Mouse (Mus musculus) ES-E14 (cell line): Measurements from ENCODE around the gene Ccdc169. TPM values are rescaled to one million over a fixed set of nuclear protein-coding genes. Genes with fewer than 3 reads are reported as not detected.

Source experiments
- DNase-seq: peaks from one replicate; pipeline ENCODE4 v3.0.0-alpha.2; 2013; ENCODE audit warnings: low read depth, low spot score
- H3K27ac ChIP-seq: 2 replicates; pipeline ENCODE4 v1.5.1; 2012; ENCODE audit warnings: low read depth, mild to moderate bottlenecking, low read length, moderate library complexity, mixed read lengths; ENCODE audit not compliant: poor library complexity, insufficient read depth, severe bottlenecking
- H3K36me3 ChIP-seq: 2 replicates; pipeline ENCODE4 v1.6.1; 2012; ENCODE audit warnings: mild to moderate bottlenecking, low read length, moderate library complexity, mixed read lengths; ENCODE audit not compliant: control insufficient read depth, poor library complexity, insufficient read depth, severe bottlenecking
- H3K4me1 ChIP-seq, 2 experiments: fragments of 150-350 bp in 1 of 2; sonication (generic) in 1 of 2; 2 replicates each; pipeline ENCODE4 v1.6.1; 2012; ENCODE audit warnings: low read length in 2 of 2, mild to moderate bottlenecking in 1 of 2, mixed read lengths in 1 of 2; ENCODE audit not compliant: control insufficient read depth in 2 of 2, insufficient read depth in 2 of 2, poor library complexity in 1 of 2
- H3K4me3 ChIP-seq, 2 experiments: fragments of 150-350 bp in 1 of 2; sonication (generic) in 1 of 2; 2 replicates each; pipeline ENCODE4 v1.5.1; 2012; ENCODE audit warnings: low read length in 2 of 2, low read depth in 1 of 2, mild to moderate bottlenecking in 1 of 2, mixed read lengths in 1 of 2; ENCODE audit not compliant: insufficient read depth in 1 of 2, poor library complexity in 1 of 2, severe bottlenecking in 1 of 2
- H3K9ac ChIP-seq: 2 replicates; pipeline ENCODE4 v1.6.1; 2012; ENCODE audit warnings: low read depth, mild to moderate bottlenecking, low read length, mixed read lengths; ENCODE audit not compliant: poor library complexity, insufficient read depth, severe bottlenecking
- H3K9me3 ChIP-seq: fragments of 150-350 bp; sonication (generic); 2 replicates; pipeline ENCODE4 v1.6.1; 2012; ENCODE audit warnings: low read depth, mild to moderate bottlenecking, low read length; ENCODE audit not compliant: control insufficient read depth, insufficient read depth
- CHD2 ChIP-seq: IDR thresholded peaks from 2 replicates; pipeline ENCODE4 v1.6.1; 2014; ENCODE audit warnings: mild to moderate bottlenecking, low read depth, low read length, inconsistent platforms
- HCFC1 ChIP-seq: IDR thresholded peaks from 2 replicates; pipeline ENCODE4 v1.6.1; 2012; ENCODE audit warnings: low read length, inconsistent platforms, borderline replicate concordance; ENCODE audit not compliant: insufficient read depth
- MAFK ChIP-seq: IDR thresholded peaks from 2 replicates; pipeline ENCODE4 v1.6.1; 2014; ENCODE audit warnings: mild to moderate bottlenecking, low read depth, low read length, inconsistent platforms; ENCODE audit not compliant: insufficient read depth
- ZC3H11A ChIP-seq: IDR thresholded peaks from 2 replicates; pipeline ENCODE4 v1.6.1; 2012; ENCODE audit warnings: low read depth, mild to moderate bottlenecking, inconsistent platforms, low read length, borderline replicate concordance
- ZNF384 ChIP-seq: IDR thresholded peaks from 2 replicates; pipeline ENCODE4 v1.6.1; 2012; ENCODE audit warnings: low read depth, low read length, inconsistent platforms
- in situ Hi-C, 2 experiments: fragments of 600-800 bp; cut with MboI; formaldehyde crosslinking; loops; one replicate each; pipeline ENCODE4 v1.15.1; 2025; ENCODE audit warnings: low sequenced_read_pairs in 2 of 2, inconsistent platforms in 1 of 2; ENCODE audit not compliant: unreplicated experiment in 2 of 2
- total RNA-seq: library from RNA; depleted of rRNA; stranded (reverse); fragments of 300-350 nt; gene quantifications from 2 replicates; pipeline ENCODE4 v1.2.3, GENCODE M21; 2012

Gene Ccdc169
- total RNA-seq, 1 experiment: 0.54 TPM

- TF ChIP-seq MAFK: no peak
- no peak for TF ChIP-seq ZC3H11A
- H3K9ac ChIP-seq: no peak overlapping the region
- no peak overlapping the region for H3K4me3 ChIP-seq
- no peaks in the 10 kb centered on the region for H3K36me3 ChIP-seq
- H3K27ac ChIP-seq: no peak overlapping the region
- in situ Hi-C loops: no loop called here
- H3K9me3 ChIP-seq: no peaks in the 10 kb centered on the region
- no peaks in the 10 kb centered on the region for H3K4me1 ChIP-seq
- no peak for DNase-seq
Measured at GRCm38 (mm10) chr3:55154163-55154562, 17.0 kb downstream of the Ccdc169 start.

- H3K9me3 ChIP-seq: no peaks in the 10 kb centered on the region
- no peaks in the 10 kb centered on the region for H3K4me1 ChIP-seq
- H3K4me3 ChIP-seq: no peak overlapping the region
- H3K27ac ChIP-seq: no peak overlapping the region
- H3K36me3 ChIP-seq: no peaks in the 10 kb centered on the region
- no peak for TF ChIP-seq ZC3H11A
- TF ChIP-seq MAFK: no peak
- no peak for TF ChIP-seq ZNF384
- TF ChIP-seq HCFC1: no peak
- TF ChIP-seq CHD2: no peak
- no peak for DNase-seq
- in situ Hi-C loops: no loop called here
- H3K9ac ChIP-seq: no peak overlapping the region
Measured at GRCm38 (mm10) chr3:55157413-55157812, 20.3 kb downstream of the Ccdc169 start.

- in situ Hi-C loops: no loop called here
- Histone ChIP-seq H3K9me3 (no peaks in the 10 kb centered on the region), H3K4me1 (no peaks in the 10 kb centered on the region), H3K36me3 (no peaks in the 10 kb centered on the region), H3K27ac (no peak overlapping the region), H3K4me3 (no peak overlapping the region), H3K9ac (no peak overlapping the region)
- DNase-seq: no peak
- TF ChIP-seq HCFC1 (no peak), ZC3H11A (no peak), ZNF384 (no peak), MAFK (no peak), CHD2 (no peak)
Measured at GRCm38 (mm10) chr3:55161144-55161543, 24.0 kb downstream of the Ccdc169 start.

GRCm38 (mm10) chr3:55163510-55163909 is 26.4 kb downstream of the Ccdc169 start:
- Histone ChIP-seq H3K9ac (no peak overlapping the region), H3K27ac (no peak overlapping the region), H3K9me3 (no peaks in the 10 kb centered on the region), H3K36me3 (no peaks in the 10 kb centered on the region), H3K4me3 (no peak overlapping the region), H3K4me1 (no peaks in the 10 kb centered on the region)
- DNase-seq: no peak
- in situ Hi-C loops: no loop called here
- TF ChIP-seq CHD2 (no peak), MAFK (no peak), ZC3H11A (no peak), HCFC1 (no peak), ZNF384 (no peak)

GRCm38 (mm10) chr3:55172478-55172877 is 35.3 kb downstream of the Ccdc169 start:
- no peak for DNase-seq
- H3K9ac ChIP-seq: no peak overlapping the region
- TF ChIP-seq CHD2 (no peak), MAFK (no peak), HCFC1 (no peak), ZC3H11A (no peak), ZNF384 (no peak)
- in situ Hi-C loops: no loop called here
- H3K36me3 ChIP-seq: no peaks in the 10 kb centered on the region
- H3K27ac ChIP-seq: no peak overlapping the region
- H3K4me3 ChIP-seq: no peak overlapping the region
- H3K9me3 ChIP-seq: no peaks in the 10 kb centered on the region
- no peaks in the 10 kb centered on the region for H3K4me1 ChIP-seq
